Mouse (Mus musculus) adrenal gland, postnatal 36 days (tissue): ENCODE data around the gene U2af1l4. TPM values are rescaled to one million over a fixed set of nuclear protein-coding genes. Genes with fewer than 3 reads are reported as not detected.

Source experiments
- DNase-seq, 2 experiments: peaks; one replicate each; pipeline ENCODE4 v3.0.0; 2021; ENCODE audit warnings: mixed read lengths in 1 of 2
- microRNA-seq: library from miRNA; unstranded; fragments of <30 nt; microRNA quantifications from one replicate; pipeline ENCODE4 v1.2.0, GENCODE M21; 2021
- total RNA-seq, 2 experiments: library from RNA; stranded (reverse); gene quantifications; 2 replicates each; pipeline ENCODE4 v1.2.3; 2021

U2af1l4 gene
- total RNA-seq, 2 experiments from 2014 or later: 68.8 to 70.8 TPM

- no peak for DNase-seq
Observed at GRCm38 (mm10) chr7:30610043-30610442, 46.9 kb downstream of the U2af1l4 start.

- no peak for DNase-seq
Observed at GRCm38 (mm10) chr7:30612654-30613402, 49.7 kb downstream of the U2af1l4 start, which contains the start of gene Upk1a. Gene Upk1a, minus strand, starts transcription at chr7:30612847.

GRCm38 (mm10) chr7:30613529-30614112 lies 50.5 kb downstream of the U2af1l4 start:
- peak; percentile 60 to 77 for DNase-seq

- DNase-seq: no peak
Observed at GRCm38 (mm10) chr7:30614454-30614853, 51.4 kb downstream of the U2af1l4 start.

Small RNA genes lying within 50 kb of the gene (microRNA-seq; reads per million reads assigned to microRNA genes)
- 1.00 reads per million for gene Gm38670
- not detected for gene Mir3569

Other genes starting within 250 kb of the U2af1l4 start
- gene Syne4, start 248.5 kb upstream of the U2af1l4 start, total RNA-seq: 10 to 100 TPM; 21.8 to 49.1 TPM
- 1 to 10 TPM in 1 of 2 experiments, under 1 TPM in 1; 0.93 to 1.3 TPM for gene E130208F15Rik, start 241.6 kb upstream of the U2af1l4 start, total RNA-seq
- 10 to 100 TPM; 13.2 to 16.0 TPM for gene Sdhaf1, start 239.4 kb upstream of the U2af1l4 start, total RNA-seq
- 10 to 100 TPM in 1 of 2 experiments, 1 to 10 TPM in 1; 7.4 to 14.7 TPM for gene Lrfn3, start 200.5 kb upstream of the U2af1l4 start, total RNA-seq
- gene Tyrobp, start 149.5 kb upstream of the U2af1l4 start, total RNA-seq: 10 to 100 TPM; 22.5 to 35.7 TPM
- gene Hcst, start 143.4 kb upstream of the U2af1l4 start, total RNA-seq: 1 to 10 TPM; 1.8 to 2.0 TPM
- gene Nfkbid, start 141.6 kb upstream of the U2af1l4 start, total RNA-seq: 1 to 10 TPM in 1 of 2 experiments, under 1 TPM in 1; 0.89 to 1.0 TPM
- gene Aplp1, start 117.8 kb upstream of the U2af1l4 start, total RNA-seq: 10 to 100 TPM; 23.5 to 28.6 TPM
- not detected for gene Kirrel2, start 105.6 kb upstream of the U2af1l4 start, total RNA-seq
- not detected for gene Nphs1, start 105.0 kb upstream of the U2af1l4 start, total RNA-seq
- gene Prodh2, start 69.7 kb upstream of the U2af1l4 start, total RNA-seq: under 1 TPM in 1 of 2 experiments, not detected in 1; 0.53 TPM
- gene Arhgap33, start 28.2 kb upstream of the U2af1l4 start, total RNA-seq: 1 to 10 TPM; 2.5 to 2.9 TPM
- 10 to 100 TPM; 27.1 to 28.3 TPM for gene Hspb6, start 11.1 kb upstream of the U2af1l4 start, total RNA-seq
- 1 to 10 TPM; 7.8 to 8.5 TPM for gene Proser3, start 11.0 kb upstream of the U2af1l4 start, total RNA-seq
- 10 to 100 TPM; 46.2 to 55.4 TPM for gene Lin37, start 3.5 kb upstream of the U2af1l4 start, total RNA-seq
- 1 to 10 TPM; 3.5 to 6.7 TPM for gene Gm49396, start within 50 bp of the U2af1l4 start, total RNA-seq
- 100 to 1,000 TPM; 141 to 163 TPM for gene Psenen, start 326 bp downstream of the U2af1l4 start, total RNA-seq
- gene Igflr1, start 2.1 kb downstream of the U2af1l4 start, total RNA-seq: 1 to 10 TPM; 2.0 to 3.2 TPM
- 10 to 100 TPM; 38.5 to 44.5 TPM for gene Kmt2b, start 25.4 kb downstream of the U2af1l4 start, total RNA-seq
- gene Zbtb32, start 35.6 kb downstream of the U2af1l4 start, total RNA-seq: under 1 TPM in 1 of 2 experiments, not detected in 1; 0.72 TPM
- gene Upk1a, start 49.5 kb downstream of the U2af1l4 start, total RNA-seq: under 1 TPM in 1 of 2 experiments, not detected in 1; 0.43 TPM
- 1,000 to 10,000 TPM; 1,179 to 1,185 TPM for gene Cox6b1, start 62.9 kb downstream of the U2af1l4 start, total RNA-seq
- not detected for gene Etv2, start 72.6 kb downstream of the U2af1l4 start, total RNA-seq
- gene Rbm42, start 87.0 kb downstream of the U2af1l4 start, total RNA-seq: 10 to 100 TPM; 83.0 to 88.1 TPM
- 10 to 100 TPM; 10.1 to 10.5 TPM for gene Haus5, start 101.7 kb downstream of the U2af1l4 start, total RNA-seq
- not detected for gene Pmis2, start 108.3 kb downstream of the U2af1l4 start, total RNA-seq
- gene 2200002J24Rik, start 135.6 kb downstream of the U2af1l4 start, total RNA-seq: 1 to 10 TPM; 4.8 to 6.3 TPM
- 1 to 10 TPM; 3.1 to 5.9 TPM for gene Atp4a, start 148.9 kb downstream of the U2af1l4 start, total RNA-seq
- 100 to 1,000 TPM; 229 to 231 TPM for gene Tmem147, start 166.2 kb downstream of the U2af1l4 start, total RNA-seq
- gene Gapdhs, start 180.4 kb downstream of the U2af1l4 start, total RNA-seq: under 1 TPM in 1 of 2 experiments, not detected in 1; 0.26 TPM
- gene Sbsn, start 188.2 kb downstream of the U2af1l4 start, total RNA-seq: 100 to 1,000 TPM; 326 to 370 TPM
- gene Dmkn, start 200.5 kb downstream of the U2af1l4 start, total RNA-seq: 1 to 10 TPM; 2.4 to 2.5 TPM
- gene Krtdap, start 224.6 kb downstream of the U2af1l4 start, total RNA-seq: 1 to 10 TPM in 1 of 2 experiments, not detected in 1; 2.8 TPM